Mouse (Mus musculus): Measurements from ENCODE around the gene Specc1.

DNA sequence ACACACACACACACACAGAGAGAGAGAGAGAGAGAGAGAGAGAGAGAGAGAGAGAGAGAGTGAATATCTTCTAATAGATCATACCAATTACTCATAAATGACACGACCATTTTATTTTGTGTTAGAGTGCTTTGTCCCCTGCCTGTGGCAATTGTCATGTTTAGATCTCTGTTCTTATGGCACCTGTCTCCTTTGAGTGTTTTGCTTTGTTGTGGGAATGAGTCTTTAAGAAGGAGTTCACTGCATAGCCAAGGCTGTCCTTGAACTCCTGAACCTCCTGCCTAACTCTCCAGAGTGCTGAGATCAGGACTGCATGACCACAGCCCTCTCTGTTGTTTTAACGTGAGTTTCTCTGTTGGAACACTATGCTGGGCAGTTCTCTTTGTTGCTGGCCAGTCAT is 258.5 kb downstream of the Specc1 start:
- TF ChIP-seq MAFK (IDR thresholded peaks at IDR 0.05; ENCODE audit: insufficient read depth, low read depth, low read length) = peak; percentile 43; the same call in 1 of the 2 replicates
- no peak for TF ChIP-seq ZNF384 (IDR thresholded peaks at IDR 0.05; ENCODE audit: low read depth, low read length)
- TF ChIP-seq ZC3H11A (IDR thresholded peaks at IDR 0.05; ENCODE audit: borderline replicate concordance, low read depth, low read length) = no peak
